Mouse (Mus musculus) stomach, postnatal 0 days (tissue): ENCODE data around the gene Otulin. TPM values are rescaled to one million over a fixed set of nuclear protein-coding genes. Genes with fewer than 3 reads are reported as not detected.

ENCODE experiments used
- ATAC-seq: fragments of 200-750 bp; cut with Nextera tagmentation; 2 replicates; pipeline ENCODE4 v1.8.0; 2017; ENCODE audit not compliant: low FRiP score, low TSS enrichment
- DNase-seq: peaks from one replicate; pipeline ENCODE4 v3.0.0-alpha.2; 2016; ENCODE audit warnings: low spot score
- H3K27ac ChIP-seq: fragments of 300-500 bp; sonication (generic); replicated peaks from 2 replicates; pipeline ENCODE4 v1.5.1; 2014; ENCODE audit warnings: mild to moderate bottlenecking, control low read depth
- H3K27me3 ChIP-seq: fragments of 300-500 bp; sonication (generic); 2 replicates; pipeline ENCODE4 v1.6.1; 2014; ENCODE audit warnings: low read length; ENCODE audit not compliant: control insufficient read depth, insufficient read depth
- H3K36me3 ChIP-seq: fragments of 300-500 bp; sonication (generic); 2 replicates; pipeline ENCODE4 v1.6.1; 2014; ENCODE audit warnings: low read length, mixed read lengths; ENCODE audit not compliant: control insufficient read depth, insufficient read depth
- H3K4me1 ChIP-seq: fragments of 300-500 bp; sonication (generic); replicated peaks from 2 replicates; pipeline ENCODE4 v1.6.1; 2014; ENCODE audit warnings: antibody characterized with exemption; ENCODE audit not compliant: control insufficient read depth, insufficient read depth
- H3K4me2 ChIP-seq: fragments of 300-500 bp; sonication (generic); replicated peaks from 2 replicates; pipeline ENCODE4 v1.6.1; 2014; ENCODE audit warnings: low read depth, mild to moderate bottlenecking, control low read depth, moderate library complexity
- H3K4me3 ChIP-seq: fragments of 300-500 bp; sonication (generic); 2 replicates; pipeline ENCODE4 v1.5.1; 2014; ENCODE audit warnings: low read depth, low read length, control low read depth
- H3K9ac ChIP-seq: fragments of 300-500 bp; sonication (generic); 2 replicates; pipeline ENCODE4 v1.6.1; 2014; ENCODE audit warnings: mild to moderate bottlenecking, low read length, control low read depth, mixed read lengths
- H3K9me3 ChIP-seq: fragments of 300-500 bp; sonication (generic); 2 replicates; pipeline ENCODE4 v1.6.1; 2016; ENCODE audit warnings: low read length; ENCODE audit not compliant: control insufficient read depth
- CTCF ChIP-seq: IDR thresholded peaks from 2 replicates; pipeline ENCODE4 v1.5.1; 2016; ENCODE audit warnings: antibody characterized with exemption, low read depth, mild to moderate bottlenecking, moderate library complexity
- EP300 ChIP-seq: optimal IDR thresholded peaks from 2 replicates; pipeline ENCODE3; 2016; ENCODE audit warnings: antibody characterized with exemption
- WGBS: fragments of 180-500 bp; shearing (Covaris S2); extraction: QIAGEN DNeasy Blood & Tissue Kit; methylation state at CpG from one replicate; pipeline ENCODE4 v1.1.7; 2014; 5-methylcytosine and 5-hydroxymethylcytosine counted together
- microRNA-seq: library from miRNA; unstranded; fragments of <30 nt; microRNA quantifications from one replicate; pipeline ENCODE4, GENCODE M21; 2016
- polyA plus RNA-seq: library from polyadenylated mRNA; unstranded; fragments of >200 nt; fragmentation: Nextera tagmentation; extraction: Ambion mirVana; gene quantifications from 2 replicates; pipeline ENCODE4 v1.2.1, GENCODE M21; 2015

Gene Otulin
- polyA plus RNA-seq, 1 experiment from 2014 or later = 23.7 TPM

- ATAC-seq (peak; percentile 14; the same call in 1 of the 2 replicates), DNase-seq (no peak)
- Histone ChIP-seq H3K9ac (no peak overlapping the region), H3K27me3 (no peaks in the 10 kb centered on the region), H3K4me3 (no peak overlapping the region), H3K36me3 (no peaks in the 10 kb centered on the region), H3K27ac (no peak overlapping the region), H3K4me2 (no peak overlapping the region), H3K9me3 (no peaks in the 10 kb centered on the region), H3K4me1 (no peaks in the 10 kb centered on the region)
- 85% methylated on average over 11 of the region's 11 CpGs for WGBS
- TF ChIP-seq EP300 (no peak), CTCF (no peak)
These were observed 133.7 kb downstream of the Otulin start for GRCm38 (mm10) chr15:27496596-27497299.

- H3K4me1 ChIP-seq = no peaks in the 10 kb centered on the region
- no peaks in the 10 kb centered on the region for H3K9me3 ChIP-seq
- H3K27ac ChIP-seq = no peak overlapping the region
- H3K27me3 ChIP-seq = no peaks in the 10 kb centered on the region
- ATAC-seq (no peak), DNase-seq (no peak)
- no peak overlapping the region for H3K4me3 ChIP-seq
- 33% methylated on average over 5 of the region's 5 CpGs for WGBS
- no peak overlapping the region for H3K9ac ChIP-seq
- no peaks in the 10 kb centered on the region for H3K36me3 ChIP-seq
- no peak overlapping the region for H3K4me2 ChIP-seq
- TF ChIP-seq CTCF (no peak), EP300 (no peak)
These were observed 134.5 kb downstream of the Otulin start for GRCm38 (mm10) chr15:27495981-27496401.

- Histone ChIP-seq H3K4me3 (no peak overlapping the region), H3K27ac (no peak overlapping the region), H3K27me3 (no peaks in the 10 kb centered on the region), H3K4me1 (peaks cover 5% of the 10 kb centered on the region; the same call in 1 of the 2 replicates), H3K4me2 (no peak overlapping the region), H3K9me3 (no peaks in the 10 kb centered on the region), H3K9ac (no peak overlapping the region), H3K36me3 (no peaks in the 10 kb centered on the region)
- WGBS = 53% methylated on average over 10 of the region's 10 CpGs
- TF ChIP-seq CTCF = no peak
- TF ChIP-seq EP300 = no peak
- ATAC-seq (no peak), DNase-seq (no peak)
These were observed 137.0 kb downstream of the Otulin start for GRCm38 (mm10) chr15:27493516-27493915.

GRCm38 (mm10) chr15:27492734-27493133 lies 137.8 kb downstream of the Otulin start:
- Histone ChIP-seq H3K9ac (no peak overlapping the region), H3K36me3 (no peaks in the 10 kb centered on the region), H3K27ac (no peak overlapping the region), H3K4me1 (peaks cover 7% of the 10 kb centered on the region; the same call in 1 of the 2 replicates), H3K4me3 (no peak overlapping the region), H3K27me3 (no peaks in the 10 kb centered on the region), H3K4me2 (no peak overlapping the region), H3K9me3 (no peaks in the 10 kb centered on the region)
- no peak for DNase-seq
- ATAC-seq = no peak
- 93% methylated on average over 1 of the region's 1 CpGs for WGBS
- TF ChIP-seq EP300 (no peak), CTCF (no peak)

Small RNA genes within 50 kb of the gene (microRNA-seq; reads per million reads assigned to microRNA genes)
- gene Mir7117 = not detected

Other genes starting within 250 kb of the Otulin start
- gene Ank, start 164.0 kb downstream of the Otulin start, polyA plus RNA-seq = 16.2 and 20.3 TPM in 2 replicates
- gene Otulinl, start 50.9 kb upstream of the Otulin start, polyA plus RNA-seq = 14.6 and 15.2 TPM in 2 replicates